Mouse (Mus musculus) liver, embryonic 14.5 days (tissue): ENCODE measurements at regions not wholly inside any gene's neighbourhood (a gene's known extent, or its start where the extent isn't known, plus 50 kb on each side); places are given as distances from the start of the nearest gene placed in this dataset.
A peak's percentile ranks its signal among the peaks of the same experiment; 100 is the strongest.

Experiments
- ATAC-seq: fragments of 200-750 bp; cut with Nextera tagmentation; 2 replicates; pipeline ENCODE4 v1.8.0; 2017; ENCODE audit warnings: moderate number of reproducible peaks, mild to moderate bottlenecking, moderate library complexity; ENCODE audit not compliant: insufficient read depth
- DNase-seq, 3 experiments: peaks; one replicate each; pipeline ENCODE4 v3.0.0-alpha.2; 2012 to 2013; ENCODE audit warnings: low read depth in 3 of 3, low spot score in 3 of 3
- H3K27ac ChIP-seq: fragments of 300-500 bp; sonication (generic); 2 replicates; pipeline ENCODE4 v1.5.1; 2014; ENCODE audit warnings: moderate library complexity, mild to moderate bottlenecking, control low read depth, inconsistent platforms
- H3K27me3 ChIP-seq: fragments of 300-500 bp; sonication (generic); 2 replicates; pipeline ENCODE4 v1.6.1; 2014; ENCODE audit warnings: mild to moderate bottlenecking, low read length, moderate library complexity; ENCODE audit not compliant: control insufficient read depth, insufficient read depth
- H3K36me3 ChIP-seq: fragments of 300-500 bp; sonication (generic); replicated peaks from 2 replicates; pipeline ENCODE4 v1.6.1; 2014; ENCODE audit warnings: low read depth; ENCODE audit not compliant: control insufficient read depth, insufficient read depth
- H3K4me1 ChIP-seq, 2 experiments: fragments of 200-500 bp in 1 of 2; fragments of 300-500 bp in 1 of 2; sonication (generic) in 1 of 2; replicated peaks; 2 replicates each; pipeline ENCODE4 v1.6.1; 2012 to 2014; ENCODE audit warnings: antibody characterized with exemption in 1 of 2, inconsistent platforms in 1 of 2, low read length in 1 of 2; ENCODE audit not compliant: control insufficient read depth in 2 of 2, insufficient read depth in 2 of 2
- H3K4me2 ChIP-seq: fragments of 300-500 bp; sonication (generic); 2 replicates; pipeline ENCODE4 v1.6.1; 2014; ENCODE audit warnings: low read depth, mild to moderate bottlenecking, control low read depth, moderate library complexity
- H3K4me3 ChIP-seq, 2 experiments: fragments of 200-500 bp in 1 of 2; fragments of 300-500 bp in 1 of 2; sonication (generic) in 1 of 2; 2 replicates each; pipeline ENCODE4 v1.5.1; 2012 to 2014; ENCODE audit warnings: low read depth in 2 of 2, low read length in 2 of 2, mild to moderate bottlenecking in 2 of 2, control low read depth in 1 of 2, inconsistent platforms in 1 of 2, moderate library complexity in 1 of 2; ENCODE audit not compliant: insufficient read depth in 1 of 2
- H3K9ac ChIP-seq: fragments of 300-500 bp; sonication (generic); replicated peaks from 2 replicates; pipeline ENCODE4 v1.6.1; 2014; ENCODE audit warnings: mild to moderate bottlenecking, control low read depth, moderate library complexity
- H3K9me3 ChIP-seq: fragments of 300-500 bp; sonication (generic); 2 replicates; pipeline ENCODE4 v1.6.1; 2016; ENCODE audit warnings: low read length, mixed read lengths; ENCODE audit not compliant: control insufficient read depth
- CTCF ChIP-seq: IDR thresholded peaks from 2 replicates; pipeline ENCODE4 v1.5.1; 2016; ENCODE audit warnings: antibody characterized with exemption, low read depth, control low read depth
- EP300 ChIP-seq: IDR thresholded peaks from 2 replicates; pipeline ENCODE4 v1.6.1; 2016; ENCODE audit warnings: antibody characterized with exemption, low read depth
- WGBS: fragments of 180-500 bp; shearing (Covaris S2); extraction: QIAGEN DNeasy Blood & Tissue Kit; methylation state at CpG from one replicate; pipeline ENCODE4 v1.1.7; 2014; ENCODE audit not compliant: insufficient replicate concordance; 5-methylcytosine and 5-hydroxymethylcytosine counted together

GRCm38 (mm10) chr9:88221276-88221675, 105.7 kb upstream of the Nt5e start:
- no peaks in the 10 kb centered on the region for H3K9me3 ChIP-seq
- H3K27ac ChIP-seq = no peak overlapping the region
- H3K9ac ChIP-seq = no peak overlapping the region
- ATAC-seq = no peak
- no peaks in the 10 kb centered on the region for H3K27me3 ChIP-seq
- TF ChIP-seq CTCF = no peak
- no peak for TF ChIP-seq EP300
- no peak for DNase-seq
- WGBS = 73% methylated on average over 14 of the region's 14 CpGs
- no peak overlapping the region for H3K4me3 ChIP-seq
- no peak overlapping the region for H3K4me2 ChIP-seq
- H3K4me1 ChIP-seq = no peaks in the 10 kb centered on the region
- H3K36me3 ChIP-seq = no peaks in the 10 kb centered on the region

GRCm38 (mm10) chr9:88221850-88222353, 105.1 kb upstream of the Nt5e start:
- peak; percentile 58 for TF ChIP-seq CTCF
- no peak for TF ChIP-seq EP300
- no peak for ATAC-seq
- WGBS = 19% methylated on average over 7 of the region's 7 CpGs
- Histone ChIP-seq H3K4me3 (no peak overlapping the region), H3K9ac (no peak overlapping the region), H3K36me3 (no peaks in the 10 kb centered on the region), H3K4me2 (no peak overlapping the region), H3K27ac (no peak overlapping the region), H3K4me1 (no peaks in the 10 kb centered on the region), H3K27me3 (no peaks in the 10 kb centered on the region), H3K9me3 (no peaks in the 10 kb centered on the region)
- peak in 2 of 3 experiments; percentile 2 to 6 for DNase-seq

GRCm38 (mm10) chr9:88237126-88237525, 89.9 kb upstream of the Nt5e start:
- no peaks in the 10 kb centered on the region for H3K36me3 ChIP-seq
- no peak for TF ChIP-seq EP300
- TF ChIP-seq CTCF = no peak
- H3K4me1 ChIP-seq = 0 out of 4 replicates have a peak, but pooled peaks cover 0 to 1% of the 10 kb centered on the region in 2 experiments
- no peak overlapping the region for H3K4me2 ChIP-seq
- H3K9me3 ChIP-seq = no peaks in the 10 kb centered on the region
- no peak overlapping the region for H3K9ac ChIP-seq
- H3K27ac ChIP-seq = no peak overlapping the region
- WGBS = 49% methylated on average over 2 of the region's 2 CpGs
- no peak overlapping the region for H3K4me3 ChIP-seq
- DNase-seq = no peak
- ATAC-seq = no peak
- no peaks in the 10 kb centered on the region for H3K27me3 ChIP-seq

- H3K27me3 ChIP-seq = no peaks in the 10 kb centered on the region
- H3K36me3 ChIP-seq = no peaks in the 10 kb centered on the region
- H3K9ac ChIP-seq = no peak overlapping the region
- WGBS = 57% methylated on average over 5 of the region's 5 CpGs
- H3K4me3 ChIP-seq = no peak overlapping the region
- DNase-seq (no peak), ATAC-seq (no peak)
- TF ChIP-seq EP300 (no peak), CTCF (no peak)
- H3K4me1 ChIP-seq = 0 out of 4 replicates have a peak, but pooled peaks cover 0 to 1% of the 10 kb centered on the region in 2 experiments
- H3K4me2 ChIP-seq = no peak overlapping the region
- H3K27ac ChIP-seq = no peak overlapping the region
- no peaks in the 10 kb centered on the region for H3K9me3 ChIP-seq
These were observed 88.7 kb upstream of the Nt5e start for GRCm38 (mm10) chr9:88238346-88238745.

- ATAC-seq = no peak; the same call in 1 of the 2 replicates
- Histone ChIP-seq H3K36me3 (no peaks in the 10 kb centered on the region), H3K27ac (no peak overlapping the region), H3K9ac (no peak overlapping the region), H3K9me3 (no peaks in the 10 kb centered on the region), H3K4me2 (peak overlapping the region; percentile 59), H3K27me3 (no peaks in the 10 kb centered on the region), H3K4me1 (0 out of 4 replicates have a peak, but pooled peaks cover 0 to 1% of the 10 kb centered on the region in 2 experiments), H3K4me3 (no peak overlapping the region)
- no peak for TF ChIP-seq EP300
- no peak for TF ChIP-seq CTCF
- no peak for DNase-seq
- WGBS = 26% methylated on average over 4 of the region's 4 CpGs
These were observed 86.3 kb upstream of the Nt5e start for GRCm38 (mm10) chr9:88240740-88241139.
